Mouse (Mus musculus) small intestine, adult 2 months (tissue): ENCODE measurements around the gene Kpna2. TPM values are rescaled to one million over a fixed set of nuclear protein-coding genes. Genes with fewer than 3 reads are reported as not detected.
A peak's percentile ranks its signal among the peaks of the same experiment; 100 is the strongest.

Experiments
- H3K27ac ChIP-seq: fragments of 200-500 bp; 2 replicates; pipeline ENCODE4 v1.5.1; 2012; ENCODE audit warnings: low read depth, low read length, control low read depth, inconsistent platforms; ENCODE audit not compliant: insufficient read depth
- H3K27me3 ChIP-seq: fragments of 200-500 bp; 2 replicates; pipeline ENCODE4 v1.6.1; 2012; ENCODE audit warnings: mild to moderate bottlenecking, moderate library complexity, low read length, inconsistent platforms; ENCODE audit not compliant: control insufficient read depth, insufficient read depth
- H3K36me3 ChIP-seq: fragments of 200-500 bp; 2 replicates; pipeline ENCODE4 v1.6.1; 2012; ENCODE audit warnings: mild to moderate bottlenecking, low read length, control low read depth, inconsistent platforms; ENCODE audit not compliant: control insufficient read depth, insufficient read depth
- H3K4me1 ChIP-seq: fragments of 200-500 bp; 2 replicates; pipeline ENCODE4 v1.6.1; 2012; ENCODE audit warnings: low read length, inconsistent platforms, mixed read lengths; ENCODE audit not compliant: control insufficient read depth, insufficient read depth, insufficient read length
- H3K4me3 ChIP-seq: fragments of 200-500 bp; 2 replicates; pipeline ENCODE4 v1.5.1; 2012; ENCODE audit warnings: low read depth, mild to moderate bottlenecking, control low read depth, inconsistent platforms, low read length, moderate library complexity
- CTCF ChIP-seq: fragments of 200-500 bp; IDR thresholded peaks from 2 replicates; pipeline ENCODE4 v1.5.1; 2012; ENCODE audit warnings: low read depth, mild to moderate bottlenecking, control low read depth, inconsistent platforms, low read length, moderate library complexity, mixed read lengths; ENCODE audit not compliant: insufficient replicate concordance, insufficient read length; ENCODE audit errors: extremely low read depth
- POLR2A ChIP-seq: fragments of 200-500 bp; IDR thresholded peaks from 2 replicates; pipeline ENCODE4 v1.6.1; 2012; ENCODE audit warnings: low read depth, mild to moderate bottlenecking, control low read depth, inconsistent platforms, low read length, moderate library complexity
- WGBS: fragments of 180-500 bp; shearing (Covaris S2); methylation state at CpG from one replicate; pipeline ENCODE4 v1.1.7; 2018; 5-methylcytosine and 5-hydroxymethylcytosine counted together
- polyA plus RNA-seq: library from polyadenylated mRNA; depleted of rRNA; stranded (reverse); fragments of >200 nt; gene quantifications from 2 replicates; pipeline ENCODE4 v1.2.3, GENCODE M21; 2012

Gene Kpna2
- polyA plus RNA-seq, 1 experiment = 15.2 TPM

DNA sequence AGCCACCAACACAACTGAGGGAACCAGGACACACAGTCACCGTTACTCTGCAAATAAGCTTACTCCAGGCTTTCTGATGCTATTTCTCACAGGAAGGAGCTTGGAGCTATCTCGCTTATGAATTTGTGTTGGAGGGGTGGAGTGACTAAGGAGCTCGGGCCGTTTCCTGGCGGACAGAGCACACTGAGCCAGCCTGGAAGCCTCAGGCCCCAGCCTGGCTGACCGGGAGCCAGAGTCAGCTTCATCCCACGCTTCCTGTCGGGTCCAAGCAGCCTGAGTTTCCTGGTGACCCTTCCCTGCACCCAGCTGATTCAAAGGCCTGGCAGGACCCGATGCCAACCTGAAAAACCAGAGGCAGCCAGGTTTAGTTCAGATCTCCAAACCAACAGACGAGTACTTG lies 31.7 kb downstream of the Kpna2 start:
- Histone ChIP-seq H3K4me1 (no peaks in the 10 kb centered on the region), H3K36me3 (no peaks in the 10 kb centered on the region), H3K27me3 (no peaks in the 10 kb centered on the region), H3K27ac (no peak overlapping the region), H3K4me3 (no peak overlapping the region)
- WGBS = 66% methylated on average over 10 of the region's 10 CpGs
- no peak for TF ChIP-seq CTCF
- TF ChIP-seq POLR2A = no peak

DNA sequence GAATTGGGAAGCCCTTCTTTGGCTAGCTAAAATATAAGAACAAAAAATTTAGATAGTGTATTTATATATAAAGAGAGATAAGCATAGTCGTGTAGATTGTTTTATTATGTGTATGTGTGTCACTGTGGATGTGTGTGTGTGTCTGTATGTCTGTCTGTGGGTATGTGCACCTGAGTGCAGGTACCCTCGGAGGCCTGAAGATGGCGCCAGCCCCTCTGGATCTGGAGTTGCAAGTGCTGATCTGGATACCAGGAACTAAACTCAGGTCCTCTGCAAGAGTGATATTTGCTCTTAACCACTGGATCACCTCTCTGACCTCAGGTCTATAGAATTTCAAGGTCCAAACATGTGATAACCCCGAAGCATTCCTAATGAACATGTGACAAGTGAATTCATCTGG lies 33.5 kb downstream of the Kpna2 start:
- H3K27ac ChIP-seq = no peak overlapping the region
- TF ChIP-seq POLR2A (no peak), CTCF (no peak)
- WGBS = 84% methylated on average over 4 of the region's 4 CpGs
- H3K4me1 ChIP-seq = peaks cover 8% of the 10 kb centered on the region; the same call in 1 of the 2 replicates
- no peaks in the 10 kb centered on the region for H3K27me3 ChIP-seq
- H3K36me3 ChIP-seq = no peaks in the 10 kb centered on the region
- no peak overlapping the region for H3K4me3 ChIP-seq

DNA sequence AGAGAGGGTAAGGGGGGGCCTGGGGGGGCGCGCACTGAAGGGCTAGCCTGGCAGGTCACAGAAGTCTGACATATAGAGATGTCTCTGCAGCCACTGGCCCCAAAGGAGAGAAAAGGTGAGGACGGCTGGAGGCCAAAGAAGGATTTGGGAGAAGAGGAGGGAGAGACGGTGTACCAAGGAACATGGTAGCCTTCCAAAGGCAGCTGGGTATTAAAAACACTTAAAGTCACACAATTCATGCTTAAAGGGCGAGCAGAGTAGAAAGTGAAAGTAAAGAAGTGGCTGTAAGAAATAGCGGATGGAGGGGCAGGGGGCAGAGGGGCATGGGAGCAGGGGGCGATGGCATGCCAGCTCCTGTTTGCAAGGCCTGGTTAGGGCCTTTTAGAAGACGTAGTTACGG lies 37.0 kb downstream of the Kpna2 start:
- no peak overlapping the region for H3K4me3 ChIP-seq
- H3K4me1 ChIP-seq = peaks cover 25% of the 10 kb centered on the region

DNA sequence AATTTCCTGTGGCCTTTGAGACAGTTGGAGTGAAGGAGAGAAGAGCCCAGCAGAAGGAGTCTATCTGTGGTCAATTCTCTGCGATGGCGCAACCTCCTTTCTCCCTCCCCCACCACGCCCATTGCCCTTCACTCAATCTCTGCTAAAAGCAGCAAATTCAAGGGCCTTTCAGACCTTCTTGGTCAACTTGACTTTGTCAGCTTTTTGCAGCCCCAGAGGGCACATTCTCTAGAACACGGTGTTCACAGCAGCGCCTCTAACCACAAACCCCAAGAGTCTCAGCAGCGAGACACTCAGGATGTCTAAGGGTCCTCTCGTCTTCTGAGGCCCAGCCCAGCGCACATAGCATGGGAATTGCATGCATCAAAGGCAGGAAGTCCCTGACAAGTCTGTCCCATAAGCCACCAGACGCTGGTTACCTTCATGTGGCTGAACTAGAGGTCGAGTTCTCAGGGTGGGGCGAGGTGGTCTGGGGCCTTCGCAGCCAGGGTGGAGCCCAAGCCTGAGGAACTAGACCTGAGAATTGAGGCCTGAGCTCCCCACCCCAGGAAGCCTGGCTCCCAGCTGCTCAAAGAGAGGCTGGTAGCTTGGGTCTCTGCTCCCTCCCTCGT lies 37.8 kb downstream of the Kpna2 start:
- no peaks in the 10 kb centered on the region for H3K27me3 ChIP-seq
- peaks cover 27% of the 10 kb centered on the region for H3K4me1 ChIP-seq
- WGBS = 74% methylated on average over 13 of the region's 13 CpGs
- H3K4me3 ChIP-seq = no peak overlapping the region
- no peaks in the 10 kb centered on the region for H3K36me3 ChIP-seq
- peak overlapping the region; percentile 45; the same call in 1 of the 2 replicates for H3K27ac ChIP-seq
- no peak for TF ChIP-seq POLR2A
- no peak for TF ChIP-seq CTCF

More for the DNA sequence above, 37.0 kb downstream of the Kpna2 start:
- 73% methylated on average over 9 of the region's 9 CpGs for WGBS
- H3K36me3 ChIP-seq = no peaks in the 10 kb centered on the region
- no peaks in the 10 kb centered on the region for H3K27me3 ChIP-seq
- H3K27ac ChIP-seq = peak overlapping the region; percentile 45; the same call in 1 of the 2 replicates
- TF ChIP-seq CTCF (no peak), POLR2A (no peak)

DNA sequence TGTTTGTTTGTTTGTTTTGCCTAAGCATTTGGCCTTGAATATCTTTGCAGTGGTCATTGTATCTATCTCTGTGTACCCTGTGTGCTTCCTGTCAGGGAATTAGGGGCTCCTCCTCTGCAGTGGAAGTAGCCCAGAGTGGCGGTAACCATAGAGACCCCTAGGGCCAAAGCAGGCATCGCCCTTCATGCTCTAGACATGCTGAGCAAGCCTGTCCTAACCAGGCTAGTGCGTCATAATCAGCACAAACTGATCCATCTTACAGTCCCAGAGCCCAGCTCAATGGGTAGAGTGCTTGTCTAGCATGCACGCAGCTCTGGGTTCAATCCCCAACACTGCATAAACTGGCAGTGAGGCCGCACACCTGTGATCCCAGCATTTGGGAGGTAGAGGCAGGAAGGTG lies 40.2 kb downstream of the Kpna2 start:
- 96% methylated on average over 5 of the region's 5 CpGs for WGBS
- Histone ChIP-seq H3K27ac (no peak overlapping the region), H3K27me3 (no peaks in the 10 kb centered on the region), H3K4me1 (peaks cover 31% of the 10 kb centered on the region), H3K4me3 (no peak overlapping the region), H3K36me3 (no peaks in the 10 kb centered on the region)
- TF ChIP-seq POLR2A (no peak), CTCF (no peak)

DNA sequence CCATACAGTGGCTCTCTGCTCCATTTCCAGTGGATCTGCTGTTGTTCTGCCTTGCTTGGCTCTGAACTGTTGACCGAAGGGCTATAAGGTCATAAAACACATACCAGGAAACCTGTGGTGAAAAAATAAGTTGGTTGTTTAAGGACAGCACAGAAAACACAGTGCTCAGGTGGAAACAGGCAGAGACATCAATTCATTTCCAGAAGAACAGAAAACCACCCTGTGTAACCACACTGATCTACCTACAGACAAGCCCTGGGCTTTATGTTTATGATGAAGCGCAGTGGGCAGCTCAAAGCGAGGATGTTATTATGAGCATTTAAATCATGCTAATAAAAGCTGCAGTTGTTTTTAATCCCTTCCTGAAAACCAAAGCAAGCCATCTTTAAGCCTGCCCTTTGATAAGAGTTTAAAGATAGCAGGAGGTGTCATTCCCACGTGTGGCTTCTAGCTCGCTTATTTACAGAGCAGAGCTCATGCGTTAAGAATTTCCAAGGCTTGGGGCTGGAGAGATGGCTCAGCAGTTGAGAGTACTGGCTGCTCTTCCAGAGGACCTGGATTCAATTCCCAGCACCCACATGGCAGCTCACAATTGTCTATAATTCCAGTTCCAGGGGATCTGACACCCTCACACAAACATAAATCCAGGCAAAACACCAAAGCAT lies 40.8 kb downstream of the Kpna2 start:
- 31% methylated on average over 6 of the region's 6 CpGs for WGBS

DNA sequence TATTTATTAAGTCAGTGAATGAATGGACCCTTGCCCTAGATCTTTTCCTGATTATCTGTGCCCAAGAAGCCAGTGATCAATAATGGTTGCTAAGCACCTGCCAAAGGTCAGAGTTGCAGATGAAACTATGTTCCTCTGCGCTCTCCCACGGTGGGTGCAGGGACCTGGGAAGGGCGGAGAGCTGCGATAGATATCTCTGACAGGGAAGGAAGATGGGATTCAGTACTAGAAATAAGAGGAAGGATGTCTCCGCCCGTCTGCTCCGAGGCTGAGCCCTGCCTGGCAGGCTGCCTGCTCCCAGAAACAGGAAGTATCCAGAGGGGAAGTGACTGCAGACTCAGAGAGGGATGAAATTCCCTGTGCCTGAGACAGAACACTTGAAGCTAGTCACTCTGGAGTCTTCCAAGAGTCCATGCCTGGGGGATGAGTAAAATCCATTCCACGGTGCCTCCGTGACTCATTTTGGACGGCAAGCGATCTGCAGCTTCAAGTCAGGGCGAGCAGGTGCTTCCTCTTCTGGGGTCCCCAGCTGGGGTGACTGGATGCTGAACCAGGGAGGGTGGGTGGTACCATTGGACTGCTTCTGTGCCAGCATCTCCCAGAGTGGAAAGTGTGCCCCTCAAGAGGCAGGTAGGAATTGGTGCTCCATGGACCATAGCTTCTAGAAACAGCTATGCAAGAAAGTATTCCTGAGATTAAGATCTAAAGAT lies 41.9 kb downstream of the Kpna2 start:
- no peak for TF ChIP-seq CTCF
- TF ChIP-seq POLR2A = no peak
- peak overlapping the region; percentile 69 for H3K27ac ChIP-seq
- 14% methylated on average over 12 of the region's 12 CpGs for WGBS

More for the DNA sequence above, 40.8 kb downstream of the Kpna2 start:
- TF ChIP-seq CTCF (no peak), POLR2A (no peak)
- Histone ChIP-seq H3K27me3 (no peaks in the 10 kb centered on the region), H3K4me3 (no peak overlapping the region), H3K4me1 (peaks cover 31% of the 10 kb centered on the region), H3K27ac (peak overlapping the region; percentile 69), H3K36me3 (no peaks in the 10 kb centered on the region)

More for the DNA sequence above, 41.9 kb downstream of the Kpna2 start:
- Histone ChIP-seq H3K4me1 (peaks cover 31% of the 10 kb centered on the region), H3K4me3 (peak overlapping the region; percentile 15), H3K27me3 (no peaks in the 10 kb centered on the region), H3K36me3 (no peaks in the 10 kb centered on the region)
